Mouse (Mus musculus) neutrophil, adult 5-6 weeks (primary cell): ENCODE results near the gene Sh3bp2. TPM values are rescaled to one million over a fixed set of nuclear protein-coding genes. Genes with fewer than 3 reads are reported as not detected.
A peak's percentile ranks its signal among the peaks of the same experiment; 100 is the strongest.
"Not testable (repeated sequence)": the region's sequence is repeated elsewhere in the genome, so short reads cannot be mapped to it uniquely, and the experiment has no call there.

Experiments used
- ATAC-seq: fragments of 151-379, 151-347 bp; 2 replicates; pipeline ENCODE4 v1.8.0; 2017; ENCODE audit warnings: mild to moderate bottlenecking, moderate TSS enrichment; ENCODE audit not compliant: insufficient number of reproducible peaks, poor library complexity, low FRiP score, severe bottlenecking; ENCODE audit errors: extremely low read depth
- total RNA-seq: library from RNA; stranded (forward); fragments of 200-1000 nt; gene quantifications from 2 replicates; pipeline ENCODE4 v1.2.3, GENCODE M21; 2017

Gene Sh3bp2
- total RNA-seq, 1 experiment from 2014 or later: 107 TPM

GRCm38 (mm10) chr5:34551821-34552220, 26.2 kb downstream of the Sh3bp2 start:
- ATAC-seq: no peak

- ATAC-seq: no peak
Measured at GRCm38 (mm10) chr5:34563854-34564253, 38.2 kb downstream of the Sh3bp2 start.

GRCm38 (mm10) chr5:34564291-34564690, 38.7 kb downstream of the Sh3bp2 start:
- ATAC-seq: no peak

GRCm38 (mm10) chr5:34565545-34566283, 40.1 kb downstream of the Sh3bp2 start:
- no peak for ATAC-seq

- ATAC-seq: no peak
Measured at GRCm38 (mm10) chr5:34571551-34571950, 45.9 kb downstream of the Sh3bp2 start.

- not testable (repeated sequence) for ATAC-seq
Measured at GRCm38 (mm10) chr5:34572568-34572967, 46.9 kb downstream of the Sh3bp2 start.

- peak; percentile 94 for ATAC-seq
Measured at GRCm38 (mm10) chr5:34573268-34574221, 47.9 kb downstream of the Sh3bp2 start, which contains the start of gene Add1. Add1 (plus strand) TSS chr5:34573664.

GRCm38 (mm10) chr5:34574721-34575120, 49.1 kb downstream of the Sh3bp2 start:
- peak; percentile 59 for ATAC-seq

- ATAC-seq: no peak
Measured at GRCm38 (mm10) chr5:34576286-34576685, 50.6 kb downstream of the Sh3bp2 start.

GRCm38 (mm10) chr5:34578038-34578655, 52.5 kb downstream of the Sh3bp2 start:
- no peak for ATAC-seq

- ATAC-seq: no peak
Measured at GRCm38 (mm10) chr5:34579377-34579776, 53.7 kb downstream of the Sh3bp2 start.

GRCm38 (mm10) chr5:34581671-34582313, 56.2 kb downstream of the Sh3bp2 start:
- not testable (repeated sequence) for ATAC-seq

- no peak for ATAC-seq
Measured at GRCm38 (mm10) chr5:34582314-34582675, 56.7 kb downstream of the Sh3bp2 start.

GRCm38 (mm10) chr5:34585216-34585615, 59.6 kb downstream of the Sh3bp2 start:
- ATAC-seq: no peak

- no peak for ATAC-seq
Measured at GRCm38 (mm10) chr5:34587881-34588280, 62.2 kb downstream of the Sh3bp2 start.

GRCm38 (mm10) chr5:34590059-34590458, 64.4 kb downstream of the Sh3bp2 start:
- no peak for ATAC-seq

- ATAC-seq: no peak
Measured at GRCm38 (mm10) chr5:34590702-34591101, 65.1 kb downstream of the Sh3bp2 start.

GRCm38 (mm10) chr5:34591388-34592004, 65.9 kb downstream of the Sh3bp2 start:
- no peak for ATAC-seq

- ATAC-seq: not testable (repeated sequence)
Measured at GRCm38 (mm10) chr5:34592224-34592623, 66.6 kb downstream of the Sh3bp2 start.
